Mouse (Mus musculus) urinary bladder, postnatal 4 days (tissue): Measurements from ENCODE around the gene Vmn1r199.
"Not testable (repeated sequence)": the region's sequence is repeated elsewhere in the genome, so short reads cannot be mapped to it uniquely, and the experiment has no call there.

ENCODE experiments used
- DNase-seq, 2 experiments: peaks; one replicate each; pipeline ENCODE4 v3.0.0; 2021 to 2022; ENCODE audit warnings: low spot score in 2 of 2

The Vmn1r199 gene

GRCm38 (mm10) chr13:22379518-22379917 is at the start of gene Vmn1r199:
Gene Vmn1r199, plus strand, starts transcription at chr13:22379818.
- DNase-seq, result no peak

GRCm38 (mm10) chr13:22333269-22333668 is 46.3 kb upstream of the Vmn1r199 start:
- no peak for DNase-seq

GRCm38 (mm10) chr13:22335565-22335964 is 44.1 kb upstream of the Vmn1r199 start:
- no peak for DNase-seq

GRCm38 (mm10) chr13:22350064-22350463 is 29.6 kb upstream of the Vmn1r199 start, which contains the start of gene Vmn1r198:
Gene Vmn1r198, plus strand, starts transcription at chr13:22350364.
- DNase-seq, result no peak

GRCm38 (mm10) chr13:22350813-22351212 is 28.8 kb upstream of the Vmn1r199 start:
- no peak for DNase-seq

GRCm38 (mm10) chr13:22381128-22381527 is 1.5 kb downstream of the Vmn1r199 start:
- not testable (repeated sequence) for DNase-seq

- DNase-seq, result no peak
Measured at GRCm38 (mm10) chr13:22383401-22383800, 3.8 kb downstream of the Vmn1r199 start.

GRCm38 (mm10) chr13:22387050-22387449 is 7.4 kb downstream of the Vmn1r199 start:
- DNase-seq, result no peak

- no peak for DNase-seq
Measured at GRCm38 (mm10) chr13:22390073-22390472, 10.5 kb downstream of the Vmn1r199 start, which contains the start of gene Vmn1r200. Gene Vmn1r200, plus strand, starts transcription at chr13:22390373.

GRCm38 (mm10) chr13:22402978-22403377 is 23.4 kb downstream of the Vmn1r199 start:
- no peak for DNase-seq
